Mouse (Mus musculus): ENCODE results near the gene Trim29.

Trim29 gene

DNA sequence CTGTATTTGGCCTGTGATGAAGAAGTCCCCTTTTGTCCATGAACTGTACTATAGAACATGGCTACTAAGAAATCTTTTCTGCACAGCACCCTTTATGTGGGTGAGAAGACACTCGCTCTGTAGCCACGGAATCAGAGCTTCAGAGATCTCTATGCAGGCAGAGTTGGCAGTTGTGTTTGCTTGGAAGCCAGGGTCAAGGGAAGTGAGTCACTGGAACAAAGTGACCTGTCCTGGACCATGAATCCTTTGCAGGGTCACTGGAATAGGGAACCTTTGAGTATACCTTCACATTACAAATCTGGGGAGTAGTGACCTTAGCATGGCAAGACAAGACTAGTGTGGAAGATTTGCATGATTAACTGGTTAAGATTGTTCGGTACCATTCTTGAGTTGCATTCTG is 58.1 kb downstream of the Trim29 start:
- DNase-seq (ENCODE audit: extremely low read depth, low read depth, low spot score): no peak

GRCm38 (mm10) chr9:43383871-43384270 is 73.2 kb downstream of the Trim29 start:
- no peak for DNase-seq (ENCODE audit: extremely low read depth, low read depth, low spot score)

GRCm38 (mm10) chr9:43384400-43384799 is 73.8 kb downstream of the Trim29 start:
- no peak for DNase-seq (ENCODE audit: extremely low read depth, low read depth, low spot score)

Measured in fat pad, adult 2 months (tissue).